Mouse (Mus musculus): ENCODE data around the gene Homer2.

Homer2 gene

DNA sequence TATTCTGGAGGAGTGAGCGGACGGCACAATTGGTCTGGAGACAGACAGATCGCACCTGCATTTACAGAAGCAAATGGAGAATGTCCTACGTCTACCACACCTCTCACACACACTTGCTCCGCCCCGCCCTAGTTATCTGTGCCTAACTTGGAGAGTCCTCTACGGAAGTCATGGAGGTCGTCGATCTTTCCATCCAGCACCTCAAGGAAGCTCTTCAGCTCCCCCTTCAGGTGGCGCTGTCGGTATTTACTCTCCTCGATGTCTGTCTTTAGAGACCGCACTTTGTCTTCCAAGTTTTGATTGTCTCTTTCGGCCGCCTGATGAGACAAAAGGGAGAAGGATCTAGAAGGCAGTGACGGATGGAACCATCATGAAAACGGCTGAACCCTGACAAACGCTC lies 97.2 kb downstream of the Homer2 start:
- in situ Hi-C loops (cut with MboI; ENCODE audit: low pct_unique_long_range_greater_than_20kb in 1 of 2, low sequenced_read_pairs in 2 of 2, unreplicated experiment in 1 of 2) = no loop called here

DNA sequence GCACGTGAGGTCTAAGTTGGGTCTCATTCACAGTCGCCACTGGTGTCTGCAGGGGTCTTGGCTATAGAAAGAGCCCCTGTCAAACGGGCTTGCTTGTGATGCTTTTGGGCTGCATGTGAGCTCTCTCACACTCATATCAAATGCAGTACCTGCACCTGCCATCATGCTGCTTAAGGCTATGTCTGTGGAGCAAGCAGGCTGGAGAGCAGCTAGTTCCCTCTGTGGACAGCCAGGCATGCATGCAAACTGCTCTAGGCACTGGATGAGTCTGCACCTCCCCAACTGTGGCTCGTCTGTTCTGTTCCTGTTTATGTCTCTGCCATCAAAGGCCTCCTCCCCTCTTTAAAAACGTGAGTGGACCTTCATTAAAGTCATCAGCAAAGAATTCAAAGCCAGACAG lies 100.9 kb downstream of the Homer2 start:
- in situ Hi-C loops (cut with MboI; ENCODE audit: low pct_unique_long_range_greater_than_20kb in 1 of 2, low sequenced_read_pairs in 2 of 2, unreplicated experiment in 1 of 2) = no loop called here

GRCm38 (mm10) chr7:81605489-81605888 lies 101.8 kb downstream of the Homer2 start:
- in situ Hi-C loops (cut with MboI; ENCODE audit: low pct_unique_long_range_greater_than_20kb in 1 of 2, low sequenced_read_pairs in 2 of 2, unreplicated experiment in 1 of 2) = no loop called here

- in situ Hi-C loops (cut with MboI; ENCODE audit: low pct_unique_long_range_greater_than_20kb in 1 of 2, low sequenced_read_pairs in 2 of 2, unreplicated experiment in 1 of 2) = no loop called here
These were observed 102.3 kb downstream of the Homer2 start for GRCm38 (mm10) chr7:81604991-81605390.

GRCm38 (mm10) chr7:81599379-81600280 lies 107.7 kb downstream of the Homer2 start:
- in situ Hi-C loops (cut with MboI; ENCODE audit: low pct_unique_long_range_greater_than_20kb in 1 of 2, low sequenced_read_pairs in 2 of 2, unreplicated experiment in 1 of 2) = no loop called here

GRCm38 (mm10) chr7:81597660-81598059 lies 109.7 kb downstream of the Homer2 start:
- in situ Hi-C loops (cut with MboI; ENCODE audit: low pct_unique_long_range_greater_than_20kb in 1 of 2, low sequenced_read_pairs in 2 of 2, unreplicated experiment in 1 of 2) = no loop called here

DNA sequence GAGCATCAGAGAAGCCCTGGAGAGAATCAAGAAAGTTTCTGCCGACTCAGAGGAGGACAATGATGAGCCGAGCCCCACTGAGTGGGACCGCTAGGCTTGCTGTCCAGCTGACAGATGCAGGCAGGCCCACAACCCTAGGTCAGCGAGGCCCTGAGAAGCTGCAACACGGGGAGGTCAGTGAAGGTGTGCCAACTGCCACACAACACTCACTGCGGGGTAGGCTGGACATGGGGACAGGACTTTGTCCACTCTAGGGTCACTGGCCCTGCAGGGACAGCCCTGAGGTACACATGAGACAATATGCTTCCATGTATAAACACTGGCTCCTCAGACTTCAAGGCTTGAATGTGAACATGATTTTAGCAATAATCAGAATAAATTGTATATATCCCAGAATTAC lies 111.2 kb downstream of the Homer2 start:
- in situ Hi-C loops (cut with MboI; ENCODE audit: low pct_unique_long_range_greater_than_20kb in 1 of 2, low sequenced_read_pairs in 2 of 2, unreplicated experiment in 1 of 2) = no loop called here

DNA sequence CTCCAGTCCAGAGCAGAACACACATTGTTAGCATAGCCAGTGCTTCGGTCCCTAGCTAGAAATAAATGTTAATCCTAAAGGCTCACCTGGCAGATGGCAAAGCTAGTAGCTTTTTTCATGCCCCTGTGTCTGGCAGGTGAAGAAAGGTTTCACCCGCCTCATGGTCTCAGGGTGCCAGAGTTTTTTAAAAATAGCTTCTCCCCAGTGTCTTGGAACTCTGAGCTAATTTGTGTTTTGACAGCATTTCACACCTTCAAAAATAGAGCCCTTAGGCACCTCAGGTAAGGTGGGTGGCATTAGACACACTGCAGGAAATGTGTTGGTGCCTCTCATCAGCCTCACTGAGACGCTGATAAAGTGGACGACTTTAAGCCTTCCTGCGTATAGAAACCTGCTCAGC lies 112.3 kb downstream of the Homer2 start:
- in situ Hi-C loops (cut with MboI; ENCODE audit: low pct_unique_long_range_greater_than_20kb in 1 of 2, low sequenced_read_pairs in 2 of 2, unreplicated experiment in 1 of 2) = no loop called here

DNA sequence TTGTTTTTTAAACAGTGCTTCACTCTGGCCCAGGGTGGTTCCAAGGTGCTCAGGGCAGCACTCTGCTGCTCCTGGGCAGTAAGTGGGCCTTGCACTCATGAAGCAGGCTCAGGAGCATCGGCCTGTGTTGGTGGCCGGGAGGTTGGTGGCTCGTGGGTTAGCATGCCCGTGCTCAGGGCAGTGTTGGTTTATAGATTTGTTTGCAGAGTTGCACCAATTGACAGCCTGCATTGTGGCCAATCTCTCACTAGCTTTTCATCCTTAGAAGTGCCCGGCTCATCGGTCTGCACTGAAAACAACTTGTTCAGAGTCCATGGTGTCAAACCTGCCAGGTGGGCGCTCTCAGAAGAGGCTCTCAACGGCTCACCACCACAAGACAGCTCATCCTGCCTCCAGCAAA lies 113.9 kb downstream of the Homer2 start:
- in situ Hi-C loops (cut with MboI; ENCODE audit: low pct_unique_long_range_greater_than_20kb in 1 of 2, low sequenced_read_pairs in 2 of 2, unreplicated experiment in 1 of 2) = no loop called here

DNA sequence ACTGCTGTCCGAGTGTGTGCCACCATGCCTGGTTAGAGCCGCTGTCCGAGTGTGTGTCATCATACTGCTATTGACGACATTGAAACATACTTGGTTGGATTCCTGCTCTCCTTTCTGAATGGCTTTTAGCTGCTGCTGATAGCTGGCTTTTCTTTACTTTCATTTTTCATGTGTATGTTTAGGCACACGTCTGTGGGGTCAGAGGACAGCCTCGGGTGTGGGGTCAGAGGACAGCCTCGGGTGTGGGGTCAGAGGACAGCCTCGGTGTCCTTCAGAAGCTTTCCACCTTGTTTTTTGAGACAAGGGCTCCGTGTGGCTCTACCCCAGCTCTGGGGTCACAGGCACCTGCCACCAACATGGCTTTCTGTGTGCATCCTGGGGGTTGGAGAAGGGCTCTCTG lies 114.6 kb downstream of the Homer2 start:
- in situ Hi-C loops (cut with MboI; ENCODE audit: low pct_unique_long_range_greater_than_20kb in 1 of 2, low sequenced_read_pairs in 2 of 2, unreplicated experiment in 1 of 2) = no loop called here

DNA sequence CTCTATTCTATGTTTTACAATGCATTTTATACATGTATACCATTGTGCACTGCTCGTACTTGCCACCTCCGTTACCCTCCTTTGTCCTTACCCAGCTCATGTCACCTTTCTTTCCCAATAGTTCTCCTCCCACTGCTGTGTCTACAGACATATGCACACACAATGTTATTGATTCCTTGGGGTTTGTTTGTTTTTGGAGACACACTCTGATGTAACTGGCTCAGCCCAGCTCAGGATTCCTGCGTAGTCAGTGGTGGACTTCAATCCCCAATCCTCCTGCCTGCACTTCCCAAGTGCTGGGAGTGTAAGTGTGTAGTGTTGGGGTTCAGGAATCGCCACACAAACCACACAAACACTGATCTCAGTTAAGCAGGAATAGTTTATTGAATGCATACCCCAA lies 120.1 kb downstream of the Homer2 start:
- in situ Hi-C loops (cut with MboI; ENCODE audit: low pct_unique_long_range_greater_than_20kb in 1 of 2, low sequenced_read_pairs in 2 of 2, unreplicated experiment in 1 of 2) = no loop called here

GRCm38 (mm10) chr7:81585326-81585725 lies 122.0 kb downstream of the Homer2 start:
- in situ Hi-C loops (cut with MboI; ENCODE audit: low pct_unique_long_range_greater_than_20kb in 1 of 2, low sequenced_read_pairs in 2 of 2, unreplicated experiment in 1 of 2) = no loop called here

DNA sequence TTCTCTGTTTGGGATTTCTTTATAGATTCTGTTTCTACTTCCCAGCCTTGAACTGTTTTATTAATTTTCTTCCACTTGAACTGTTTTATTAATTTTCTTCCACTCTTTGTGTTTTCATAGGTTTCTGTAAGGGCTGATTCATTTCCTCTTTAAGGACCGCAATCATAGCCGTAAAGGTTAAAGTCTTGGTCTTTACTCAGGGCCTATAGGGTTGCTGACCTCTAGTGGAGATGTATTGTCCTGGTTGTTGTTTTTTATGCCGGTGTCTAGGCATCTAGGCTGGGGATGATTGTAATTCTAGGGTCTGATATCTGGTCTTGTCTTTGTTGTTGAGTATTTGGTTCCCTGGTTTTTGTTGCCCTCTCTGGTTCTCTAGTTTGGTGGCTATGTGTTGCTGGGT lies 123.8 kb downstream of the Homer2 start:
- in situ Hi-C loops (cut with MboI; ENCODE audit: low pct_unique_long_range_greater_than_20kb in 1 of 2, low sequenced_read_pairs in 2 of 2, unreplicated experiment in 1 of 2) = no loop called here

DNA sequence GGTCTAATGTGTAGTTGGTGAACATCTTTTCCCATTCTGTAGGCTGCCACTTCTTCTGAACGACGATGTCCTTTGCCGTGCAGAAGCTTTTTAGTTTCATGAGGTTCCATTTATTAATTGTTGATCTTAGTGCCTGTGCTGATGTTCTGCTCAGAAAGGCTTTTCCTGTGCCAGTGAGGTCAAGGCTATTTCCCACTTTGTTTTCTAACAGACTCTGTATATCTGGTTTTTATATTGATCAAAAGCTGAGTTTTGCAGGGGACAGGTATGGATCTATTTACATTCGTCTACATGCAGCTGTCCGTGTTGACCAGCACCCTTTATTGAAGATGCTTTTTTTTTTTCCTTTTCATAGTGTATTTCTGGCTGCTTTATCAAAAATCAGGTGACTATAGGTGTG lies 128.0 kb downstream of the Homer2 start:
- in situ Hi-C loops (cut with MboI; ENCODE audit: low pct_unique_long_range_greater_than_20kb in 1 of 2, low sequenced_read_pairs in 2 of 2, unreplicated experiment in 1 of 2) = no loop called here

- in situ Hi-C loops (cut with MboI; ENCODE audit: low pct_unique_long_range_greater_than_20kb in 1 of 2, low sequenced_read_pairs in 2 of 2, unreplicated experiment in 1 of 2) = no loop called here
These were observed 128.9 kb downstream of the Homer2 start for GRCm38 (mm10) chr7:81578413-81578812.

DNA sequence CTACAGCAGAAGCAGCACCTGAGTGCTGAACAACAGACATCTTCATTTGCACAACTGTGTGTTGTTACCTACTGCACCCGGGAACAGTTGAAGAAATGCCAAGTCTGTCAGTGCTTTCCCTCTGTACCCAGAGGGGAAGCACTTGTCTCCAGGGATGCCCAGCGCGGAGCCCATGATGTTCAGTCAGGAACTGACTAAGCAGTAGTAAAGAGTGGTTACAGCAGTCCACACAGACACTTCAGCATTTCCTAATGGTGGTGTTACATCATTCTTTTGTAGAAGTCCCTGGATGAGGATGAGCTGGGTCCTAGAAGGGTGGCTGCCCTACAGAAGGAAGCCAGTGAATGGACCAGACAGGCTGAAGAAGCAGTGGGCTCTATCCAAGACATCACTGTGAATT lies 129.5 kb downstream of the Homer2 start:
- in situ Hi-C loops (cut with MboI; ENCODE audit: low pct_unique_long_range_greater_than_20kb in 1 of 2, low sequenced_read_pairs in 2 of 2, unreplicated experiment in 1 of 2) = no loop called here

GRCm38 (mm10) chr7:81575606-81576005 lies 131.7 kb downstream of the Homer2 start:
- in situ Hi-C loops (cut with MboI; ENCODE audit: low pct_unique_long_range_greater_than_20kb in 1 of 2, low sequenced_read_pairs in 2 of 2, unreplicated experiment in 1 of 2) = no loop called here

GRCm38 (mm10) chr7:81573821-81574220 lies 133.5 kb downstream of the Homer2 start:
- in situ Hi-C loops (cut with MboI; ENCODE audit: low pct_unique_long_range_greater_than_20kb in 1 of 2, low sequenced_read_pairs in 2 of 2, unreplicated experiment in 1 of 2) = no loop called here

DNA sequence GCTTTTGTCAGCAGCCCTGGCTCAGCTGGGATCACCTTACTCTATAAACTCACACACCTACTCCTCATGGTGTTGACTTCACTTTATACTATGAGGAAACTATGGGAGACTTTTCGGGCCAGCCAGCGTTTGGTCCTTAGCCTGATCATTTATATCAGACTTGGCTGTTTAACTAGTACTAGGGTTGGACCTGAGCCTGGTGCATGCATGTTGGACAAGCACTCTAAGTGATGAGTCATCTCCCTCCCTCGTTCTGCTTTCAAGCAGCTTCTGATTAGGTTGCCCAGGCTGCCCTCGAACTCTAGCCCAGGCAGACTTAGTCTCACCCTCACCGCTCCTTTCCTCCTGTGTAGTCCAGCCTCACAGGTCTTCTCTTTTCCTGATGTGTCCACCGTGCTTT lies 133.9 kb downstream of the Homer2 start:
- in situ Hi-C loops (cut with MboI; ENCODE audit: low pct_unique_long_range_greater_than_20kb in 1 of 2, low sequenced_read_pairs in 2 of 2, unreplicated experiment in 1 of 2) = no loop called here

- in situ Hi-C loops (cut with MboI; ENCODE audit: low pct_unique_long_range_greater_than_20kb in 1 of 2, low sequenced_read_pairs in 2 of 2, unreplicated experiment in 1 of 2) = no loop called here
These were observed 134.6 kb downstream of the Homer2 start for GRCm38 (mm10) chr7:81572610-81573268.

Data from mouse embryonic stem cell (cell line).